Mouse (Mus musculus): ENCODE measurements around the gene Atxn1l. TPM values are rescaled to one million over a fixed set of nuclear protein-coding genes. Genes with fewer than 3 reads are reported as not detected.

The Atxn1l gene
- polyA plus RNA-seq (2015; fragmentation: Nextera tagmentation; extraction: Ambion mirVana): 7.6 and 7.7 TPM in 2 replicates

DNA sequence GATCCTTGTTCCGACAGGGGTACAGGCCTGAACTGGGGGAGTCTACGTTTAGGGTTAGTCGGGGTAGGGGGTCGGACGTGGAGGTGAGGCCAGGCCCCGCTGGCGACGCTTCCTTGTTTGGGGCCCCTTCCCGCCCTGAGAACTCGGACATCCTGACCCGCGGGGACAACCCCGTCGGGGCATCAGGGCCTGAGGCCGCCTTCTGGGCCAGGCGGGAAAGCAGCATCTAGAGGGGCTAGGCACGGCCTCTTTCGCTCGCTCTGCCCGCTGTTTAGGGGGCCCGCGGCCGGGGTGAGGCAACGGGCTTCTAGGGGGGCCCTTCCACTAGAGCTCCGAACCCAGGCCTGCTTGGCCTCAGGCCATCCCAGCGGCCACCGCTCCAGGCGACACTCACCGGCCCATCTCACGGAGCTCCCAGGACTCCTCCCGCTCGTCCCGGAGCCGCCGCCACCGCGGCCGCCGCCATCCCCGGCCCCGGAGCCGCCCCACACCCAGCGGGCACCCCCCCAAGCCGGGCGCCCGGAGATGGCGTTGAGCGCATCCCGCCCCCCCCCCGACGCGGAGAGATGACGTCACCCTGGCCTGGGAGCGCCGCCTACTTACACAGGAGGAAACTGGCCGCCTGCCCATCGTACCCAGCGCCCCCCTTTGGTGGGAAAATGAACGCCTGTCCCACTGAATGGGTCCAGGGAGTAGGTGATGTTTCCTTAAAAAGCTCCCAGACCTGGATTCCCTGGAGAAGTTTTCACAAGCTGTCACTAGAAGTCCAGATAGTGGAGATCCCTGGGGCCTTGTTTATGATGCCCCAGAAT is at the start of gene Atxn1l:
Atxn1l (minus strand) TSS at position 503 of the 812 bp plus-strand sequence.
- under 1% methylated on average over 44 of the region's 59 CpGs for WGBS
- H3K27me3 ChIP-seq (ENCODE audit: control insufficient read depth, insufficient read depth, low read depth, low read length): no peaks in the 10 kb centered on the region
- peak within 1 kb of the TSS; percentile 59 for H3K27ac ChIP-seq (ENCODE audit: low read length)
- H3K36me3 ChIP-seq (ENCODE audit: control insufficient read depth, insufficient read depth, low read length): peaks cover 13% of the 10 kb centered on the region
- H3K4me3 ChIP-seq (ENCODE audit: low read length): peak within 1 kb of the TSS; percentile 100
- H3K4me2 ChIP-seq (ENCODE audit: low read depth, low read length): peak within 1 kb of the TSS; percentile 93
- H3K4me1 ChIP-seq (replicated peaks; ENCODE audit: control insufficient read depth, insufficient read depth, low read length): peaks cover 9% of the 10 kb centered on the region
- H3K9ac ChIP-seq (ENCODE audit: low read length): peak within 1 kb of the TSS; percentile 99
- no peaks in the 10 kb centered on the region for H3K9me3 ChIP-seq (ENCODE audit: control insufficient read depth, low read length)
- peak; percentile 89 for ATAC-seq (ENCODE audit: low read depth)

- peaks cover 13% of the 10 kb centered on the region for H3K4me1 ChIP-seq (replicated peaks; ENCODE audit: control insufficient read depth, insufficient read depth, low read length)
- no peak for ATAC-seq (ENCODE audit: low read depth)
- no peaks in the 10 kb centered on the region for H3K36me3 ChIP-seq (ENCODE audit: control insufficient read depth, insufficient read depth, low read length)
- peak overlapping the region; percentile 98 for H3K4me2 ChIP-seq (ENCODE audit: low read depth, low read length)
- no peaks in the 10 kb centered on the region for H3K9me3 ChIP-seq (ENCODE audit: control insufficient read depth, low read length)
- no peaks in the 10 kb centered on the region for H3K27me3 ChIP-seq (ENCODE audit: control insufficient read depth, insufficient read depth, low read depth, low read length)
- 45% methylated on average over 4 of the region's 4 CpGs for WGBS
- no peak overlapping the region for H3K9ac ChIP-seq (ENCODE audit: low read length)
- no peak overlapping the region for H3K4me3 ChIP-seq (ENCODE audit: low read length)
- H3K27ac ChIP-seq (ENCODE audit: low read length): no peak overlapping the region
Measured at GRCm38 (mm10) chr8:109780548-109780947, 43.0 kb upstream of the Atxn1l start.

DNA sequence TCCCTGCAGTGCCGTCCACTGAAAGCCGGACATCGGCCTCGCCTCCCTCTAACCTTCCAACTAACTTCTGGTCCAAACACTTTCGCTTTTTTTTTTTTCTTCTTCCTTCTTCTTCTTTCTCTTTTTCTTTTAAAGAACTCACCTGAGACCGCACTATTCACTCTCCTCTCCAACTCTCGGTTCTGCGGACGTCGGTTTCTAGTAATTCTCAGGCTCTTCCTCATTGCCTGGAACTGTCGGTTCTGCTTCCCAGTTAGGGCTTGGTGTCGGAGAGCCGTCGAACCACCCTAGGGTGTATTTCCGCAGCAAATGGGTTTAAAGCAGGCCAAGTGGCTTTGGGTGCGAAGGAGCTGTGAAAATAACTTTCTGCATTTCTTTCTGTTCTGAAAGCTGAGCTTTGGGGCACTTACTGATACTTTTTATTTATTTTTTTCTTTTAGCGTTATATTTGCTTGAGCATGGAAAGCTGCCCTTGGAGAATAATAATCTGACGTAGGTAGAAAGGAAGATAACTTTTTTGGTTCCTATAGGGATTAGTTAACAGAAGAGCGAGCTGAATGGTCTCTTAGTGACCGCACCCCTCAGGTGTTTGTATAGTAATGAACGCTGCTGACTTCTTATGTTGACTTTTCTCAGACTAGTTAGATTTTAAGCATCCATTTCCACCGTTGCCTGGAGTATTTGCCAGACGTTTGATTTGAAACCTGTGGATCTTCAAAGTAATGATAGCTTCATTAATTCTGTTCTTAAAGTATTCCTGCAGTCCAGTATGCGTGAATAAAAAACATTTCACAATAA is 42.1 kb upstream of the Atxn1l start:
- H3K36me3 ChIP-seq (ENCODE audit: control insufficient read depth, insufficient read depth, low read length): no peaks in the 10 kb centered on the region
- no peaks in the 10 kb centered on the region for H3K9me3 ChIP-seq (ENCODE audit: control insufficient read depth, low read length)
- peak overlapping the region; percentile 96 for H3K4me3 ChIP-seq (ENCODE audit: low read length)
- WGBS: 11% methylated on average over 24 of the region's 24 CpGs
- H3K4me2 ChIP-seq (ENCODE audit: low read depth, low read length): peak overlapping the region; percentile 98
- no peak for ATAC-seq (ENCODE audit: low read depth)
- H3K27ac ChIP-seq (ENCODE audit: low read length): peak overlapping the region; percentile 97
- peaks cover 13% of the 10 kb centered on the region for H3K4me1 ChIP-seq (replicated peaks; ENCODE audit: control insufficient read depth, insufficient read depth, low read length)
- peak overlapping the region; percentile 95 for H3K9ac ChIP-seq (ENCODE audit: low read length)
- H3K27me3 ChIP-seq (ENCODE audit: control insufficient read depth, insufficient read depth, low read depth, low read length): no peaks in the 10 kb centered on the region; the same call in 1 of the 2 replicates

DNA sequence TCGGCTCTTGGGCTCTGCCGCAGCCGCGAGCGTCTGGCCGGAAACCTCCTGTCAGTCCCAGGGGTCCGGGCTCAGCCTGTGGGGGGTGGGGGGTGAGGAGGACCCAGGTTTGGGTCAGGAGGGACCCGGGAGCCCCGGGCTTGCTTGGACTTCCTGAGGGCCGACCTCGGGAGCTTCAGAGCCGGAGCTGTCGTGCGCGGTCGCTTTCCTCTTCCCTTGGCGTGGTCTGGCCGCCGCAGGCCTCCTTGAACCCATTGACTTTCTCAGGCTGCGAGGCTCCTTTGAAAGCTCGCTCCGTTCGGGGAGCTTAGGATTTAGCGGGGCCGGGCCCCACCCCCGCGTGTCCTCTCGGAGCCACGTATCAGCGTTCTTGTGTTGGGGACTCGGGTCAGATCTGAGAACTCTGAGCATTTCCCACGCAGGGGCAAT is 41.5 kb upstream of the Atxn1l start:
- H3K4me2 ChIP-seq (ENCODE audit: low read depth, low read length): peak overlapping the region; percentile 98
- H3K9ac ChIP-seq (ENCODE audit: low read length): peak overlapping the region; percentile 95
- H3K27me3 ChIP-seq (ENCODE audit: control insufficient read depth, insufficient read depth, low read depth, low read length): no peaks in the 10 kb centered on the region; the same call in 1 of the 2 replicates
- no peaks in the 10 kb centered on the region for H3K36me3 ChIP-seq (ENCODE audit: control insufficient read depth, insufficient read depth, low read length)
- no peaks in the 10 kb centered on the region for H3K9me3 ChIP-seq (ENCODE audit: control insufficient read depth, low read length)
- 0% methylated on average over 32 of the region's 32 CpGs for WGBS
- peaks cover 13% of the 10 kb centered on the region for H3K4me1 ChIP-seq (replicated peaks; ENCODE audit: control insufficient read depth, insufficient read depth, low read length)
- peak; percentile 61 for ATAC-seq (ENCODE audit: low read depth)
- H3K27ac ChIP-seq (ENCODE audit: low read length): peak overlapping the region; percentile 97
- H3K4me3 ChIP-seq (ENCODE audit: low read length): peak overlapping the region; percentile 96

DNA sequence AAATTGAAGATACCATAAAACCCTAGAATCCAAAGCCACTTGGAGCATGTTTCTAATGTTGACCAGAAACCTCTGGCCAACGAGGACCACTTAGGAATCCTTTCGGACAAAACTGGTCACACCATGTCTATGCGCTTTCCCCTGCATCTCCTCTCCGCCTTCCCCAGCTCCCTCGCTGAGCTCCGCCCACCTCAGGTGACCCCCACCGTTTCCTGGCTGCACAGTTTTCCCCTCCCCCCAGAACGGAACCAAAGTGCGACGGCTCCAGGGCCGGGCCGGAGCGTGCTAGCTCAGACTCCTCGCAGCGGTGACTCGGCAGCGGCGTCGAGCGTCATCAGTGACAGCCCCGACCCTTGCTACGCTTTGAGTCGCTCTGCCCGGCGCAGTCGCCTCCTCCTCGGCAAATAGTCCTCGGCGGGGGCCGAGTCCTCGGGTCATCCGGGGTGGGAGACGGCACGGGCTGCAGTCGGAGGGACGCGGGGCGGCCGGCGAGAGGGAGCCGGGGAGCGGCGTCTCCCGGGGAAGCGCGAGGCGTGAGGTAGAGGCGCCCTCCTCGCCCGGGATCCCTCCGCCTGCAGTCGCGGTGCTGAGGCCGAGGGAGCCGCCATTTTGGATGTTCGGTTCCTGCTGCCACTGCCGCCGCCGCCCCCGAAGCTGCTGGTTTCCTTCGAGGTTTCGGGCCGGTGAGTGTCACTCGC is 40.9 kb upstream of the Atxn1l start, which contains the start of gene Ap1g1:
Ap1g1 (plus strand) TSS at position 275 of the 698 bp plus-strand sequence.
- H3K27me3 ChIP-seq (ENCODE audit: control insufficient read depth, insufficient read depth, low read depth, low read length): no peaks in the 10 kb centered on the region; the same call in 1 of the 2 replicates
- ATAC-seq (ENCODE audit: low read depth): peak; percentile 99
- peaks cover 13% of the 10 kb centered on the region for H3K4me1 ChIP-seq (replicated peaks; ENCODE audit: control insufficient read depth, insufficient read depth, low read length)
- peak within 1 kb of the TSS; percentile 95 for H3K9ac ChIP-seq (ENCODE audit: low read length)
- H3K4me3 ChIP-seq (ENCODE audit: low read length): peak within 1 kb of the TSS; percentile 96
- H3K4me2 ChIP-seq (ENCODE audit: low read depth, low read length): peak within 1 kb of the TSS; percentile 98
- H3K27ac ChIP-seq (ENCODE audit: low read length): peak within 1 kb of the TSS; percentile 97
- no peaks in the 10 kb centered on the region for H3K36me3 ChIP-seq (ENCODE audit: control insufficient read depth, insufficient read depth, low read length)
- H3K9me3 ChIP-seq (ENCODE audit: control insufficient read depth, low read length): no peaks in the 10 kb centered on the region
- under 1% methylated on average over 64 of the region's 64 CpGs for WGBS

DNA sequence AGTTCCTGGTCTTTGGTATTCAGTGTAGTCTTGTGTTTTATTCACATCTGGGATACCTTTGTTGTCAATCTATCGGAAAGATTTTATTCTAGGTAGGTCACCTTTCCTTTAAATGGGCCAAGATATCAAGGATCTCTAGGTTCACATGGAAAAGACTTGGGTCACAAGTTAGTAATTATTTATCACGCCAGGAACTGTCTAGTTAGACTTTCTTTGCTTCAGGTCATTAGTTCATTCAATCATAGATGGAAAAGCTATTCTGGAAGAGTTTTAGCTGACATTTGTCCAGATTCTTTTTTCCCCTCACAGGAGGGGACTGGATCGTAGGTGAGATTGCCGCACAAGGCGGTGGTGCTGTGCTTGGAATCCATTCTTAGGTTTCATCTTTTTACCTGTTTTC is 40.3 kb upstream of the Atxn1l start:
- Histone ChIP-seq H3K36me3 (ENCODE audit: control insufficient read depth, insufficient read depth, low read length) (no peaks in the 10 kb centered on the region), H3K4me3 (ENCODE audit: low read length) (peak overlapping the region; percentile 96), H3K4me2 (ENCODE audit: low read depth, low read length) (peak overlapping the region; percentile 64), H3K9ac (ENCODE audit: low read length) (peak overlapping the region; percentile 51), H3K27me3 (ENCODE audit: control insufficient read depth, insufficient read depth, low read depth, low read length) (no peaks in the 10 kb centered on the region; the same call in 1 of the 2 replicates), H3K9me3 (ENCODE audit: control insufficient read depth, low read length) (no peaks in the 10 kb centered on the region), H3K4me1 (replicated peaks; ENCODE audit: control insufficient read depth, insufficient read depth, low read length) (peaks cover 13% of the 10 kb centered on the region), H3K27ac (ENCODE audit: low read length) (no peak overlapping the region)
- no peak for ATAC-seq (ENCODE audit: low read depth)
- WGBS: 24% methylated on average over 5 of the region's 5 CpGs

GRCm38 (mm10) chr8:109773154-109773553 is 35.6 kb upstream of the Atxn1l start:
- H3K9me3 ChIP-seq (ENCODE audit: control insufficient read depth, low read length): no peaks in the 10 kb centered on the region
- 34% methylated on average over 3 of the region's 3 CpGs for WGBS
- no peak overlapping the region for H3K4me2 ChIP-seq (ENCODE audit: low read depth, low read length)
- H3K36me3 ChIP-seq (ENCODE audit: control insufficient read depth, insufficient read depth, low read length): no peaks in the 10 kb centered on the region
- no peak overlapping the region for H3K4me3 ChIP-seq (ENCODE audit: low read length)
- no peak for ATAC-seq (ENCODE audit: low read depth)
- H3K9ac ChIP-seq (ENCODE audit: low read length): no peak overlapping the region
- H3K27me3 ChIP-seq (ENCODE audit: control insufficient read depth, insufficient read depth, low read depth, low read length): no peaks in the 10 kb centered on the region; the same call in 1 of the 2 replicates
- no peak overlapping the region for H3K27ac ChIP-seq (ENCODE audit: low read length)
- H3K4me1 ChIP-seq (replicated peaks; ENCODE audit: control insufficient read depth, insufficient read depth, low read length): no peaks in the 10 kb centered on the region

DNA sequence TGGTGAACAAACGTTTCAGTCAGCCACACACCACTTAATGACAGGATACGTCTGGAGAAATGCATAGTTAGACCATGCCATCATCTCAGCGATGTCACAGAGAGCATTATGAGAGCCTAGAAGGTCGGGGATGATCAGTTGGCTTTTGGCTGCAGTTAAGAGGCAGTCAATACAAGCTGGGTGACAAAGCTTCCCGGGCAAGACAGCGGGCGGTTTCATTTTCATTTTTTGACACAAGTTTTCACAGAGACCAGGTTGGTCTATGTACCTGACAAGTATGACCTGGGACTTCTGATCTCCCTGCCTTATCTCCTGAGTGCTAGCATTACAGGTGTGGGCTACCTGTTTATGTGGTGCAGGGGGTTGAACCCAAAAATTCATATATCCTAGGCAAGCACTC is 28.5 kb upstream of the Atxn1l start:
- no peak for ATAC-seq (ENCODE audit: low read depth)
- 59% methylated on average over 7 of the region's 7 CpGs for WGBS
- H3K9me3 ChIP-seq (ENCODE audit: control insufficient read depth, low read length): peaks cover 8% of the 10 kb centered on the region; the same call in 1 of the 2 replicates
- no peak overlapping the region for H3K4me2 ChIP-seq (ENCODE audit: low read depth, low read length)
- H3K4me1 ChIP-seq (replicated peaks; ENCODE audit: control insufficient read depth, insufficient read depth, low read length): no peaks in the 10 kb centered on the region
- no peaks in the 10 kb centered on the region for H3K27me3 ChIP-seq (ENCODE audit: control insufficient read depth, insufficient read depth, low read depth, low read length)
- no peak overlapping the region for H3K9ac ChIP-seq (ENCODE audit: low read length)
- H3K27ac ChIP-seq (ENCODE audit: low read length): no peak overlapping the region
- H3K36me3 ChIP-seq (ENCODE audit: control insufficient read depth, insufficient read depth, low read length): no peaks in the 10 kb centered on the region
- no peak overlapping the region for H3K4me3 ChIP-seq (ENCODE audit: low read length)
